ENCODE assay signal across 8 mouse cellular contexts in the genomic region with DNA sequence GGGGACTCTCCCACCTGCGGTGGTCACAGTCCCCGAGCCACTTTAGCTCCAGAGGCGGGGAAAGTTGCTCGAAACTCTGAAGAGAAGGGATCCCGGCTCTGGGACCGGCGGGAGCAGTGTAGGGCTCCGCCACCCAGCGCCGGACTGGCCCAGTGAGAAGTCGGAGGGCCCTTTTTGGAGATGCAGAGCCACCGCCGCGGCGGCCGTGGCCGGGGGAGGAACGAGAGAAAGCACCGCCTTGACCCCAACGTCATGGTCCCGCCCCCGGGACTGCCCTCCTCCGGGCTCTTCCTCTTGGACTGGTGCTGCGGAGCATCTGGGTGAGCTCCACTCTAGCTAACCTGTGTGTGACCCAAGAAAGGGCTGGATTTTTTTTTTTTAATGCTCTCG. TPM values are rescaled to one million over a fixed set of nuclear protein-coding genes. Genes with fewer than 3 reads are reported as not detected.
A peak's percentile ranks its signal among the peaks of the same experiment; 100 is the strongest.
DNase-seq lines count a peak whose midpoint lies in the region; ATAC-seq and TF ChIP-seq lines count a peak whose summit lies in the region.

A gene (minus strand): TSS at position 205 of the 390 bp plus-strand sequence.

- CTCF ChIA-PET in Patski (lab: Charles Lee): no interaction called here

- H3K27ac ChIP-seq in gastrocnemius, adult 2 months: peak within 1 kb of the TSS; percentile 88
- peak within 1 kb of the TSS; percentile 41; the same call in 1 of the 2 replicates for H3K27ac ChIP-seq in hindbrain, embryonic 16.5 days (ENCODE audit: low read depth, low read length)
- no peak within 1 kb of the TSS; the same call in 1 of the 2 replicates for H3K27ac ChIP-seq in left cerebral cortex, adult 2 months

- H3K4me3 ChIP-seq in gastrocnemius, adult 2 months: peak within 1 kb of the TSS; percentile 83
- H3K4me3 ChIP-seq in hindbrain, embryonic 16.5 days (ENCODE audit: low read length): peak within 1 kb of the TSS; percentile 67
- H3K4me3 ChIP-seq in left cerebral cortex, adult 2 months: peak within 1 kb of the TSS; percentile 54

- intact Hi-C loops in gastrocnemius, adult 2 months (cut with DNase I): loop anchor here (5.0 kb wide), 1 partner anchor 289 kb away; no protein-coding TSS in a partner anchor
- intact Hi-C loops in left cerebral cortex, adult 2 months (cut with DNase I): loop anchor here (2.0 kb wide), 1 partner anchor 149 kb away; no protein-coding TSS in a partner anchor

- peak within 1 kb of the TSS; percentile 69 for H3K9ac ChIP-seq in hindbrain, embryonic 16.5 days (ENCODE audit: low read depth, low read length)

- POLR2A ChIA-PET in Patski (lab: Charles Lee): interaction anchor here (1.2 kb wide), 1 partner anchor 11 kb away, joined by 3 read pairs; no protein-coding TSS in a partner anchor

- no peaks in the 10 kb centered on the region for H3K9me3 ChIP-seq in hindbrain, embryonic 16.5 days (ENCODE audit: control insufficient read depth, low read length)

- H3K27me3 ChIP-seq in Patski: no peaks in the 10 kb centered on the region
- H3K27me3 ChIP-seq in hindbrain, embryonic 16.5 days (replicated peaks; ENCODE audit: control insufficient read depth, insufficient read depth, low read length): 0 out of 2 replicates have a peak, but pooled peaks cover 4% of the 10 kb centered on the region

- WGBS in hindbrain, embryonic 16.5 days: 0% methylated on average over 21 of the region's 25 CpGs

- H3K4me1 ChIP-seq in hindbrain, embryonic 16.5 days (ENCODE audit: control insufficient read depth, insufficient read depth, low read depth, low read length): peaks cover 5% of the 10 kb centered on the region; the same call in 1 of the 2 replicates

- H3K36me3 ChIP-seq in hindbrain, embryonic 16.5 days (ENCODE audit: control insufficient read depth, insufficient read depth, low read length): no peaks in the 10 kb centered on the region

- in situ Hi-C loops in Patski (cut with MboI; ENCODE audit: low pct_unique_long_range_greater_than_20kb): loop anchor here (25.0 kb wide), 1 partner anchor 284 kb away; no protein-coding TSS in a partner anchor

- DNase-seq in Patski (ENCODE audit: low read depth, low spot score): no peak
- peak; percentile 57 to 72 for DNase-seq in cerebellum, postnatal 25 days
- DNase-seq in gastrocnemius, adult 2 months: peak; percentile 93
- peak; percentile 76 to 83 for DNase-seq in left cerebral cortex, adult 2 months (ENCODE audit: extremely low spot score in 1 of 2, low spot score in 2 of 2)
- peak; percentile 90 to 91 for DNase-seq in lung, postnatal 4 days
- peak; percentile 87 for DNase-seq in retina, postnatal 1 day
- DNase-seq in thymus, postnatal 4 days: peak; percentile 89

- no peak for TF ChIP-seq CTCF in Patski (IDR thresholded peaks at IDR 0.05)
- 0 out of 2 replicates have a peak, but pooled peaks have one; percentile 5 for TF ChIP-seq CTCF in gastrocnemius, adult 2 months (IDR thresholded peaks at IDR 0.05)
- no peak for TF ChIP-seq CTCF in left cerebral cortex, adult 2 months (IDR thresholded peaks at IDR 0.05)

- ATAC-seq in Patski: peak; percentile 95
- ATAC-seq in hindbrain, embryonic 16.5 days: peak; percentile 89

- H3K4me2 ChIP-seq in hindbrain, embryonic 16.5 days (ENCODE audit: low read length): peak within 1 kb of the TSS; percentile 100

RNA-seq across cellular contexts. Expression of the gene that starts here (rescaled TPM):
- 13.0 TPM for polyA plus RNA-seq in Patski (2021)
- total RNA-seq in gastrocnemius, adult 2 months (2021): 10 to 100 TPM; 27.8 to 73.6 TPM
- 7.4 and 7.6 TPM in 2 replicates for polyA plus RNA-seq in hindbrain, embryonic 16.5 days (2015; fragmentation: Nextera tagmentation; extraction: Ambion mirVana)
- 10 to 100 TPM; 10.1 to 11.5 TPM for total RNA-seq in left cerebral cortex, adult 2 months (2021)
